Mouse (Mus musculus) olfactory bulb, adult 2 months (tissue): ENCODE measurements at regions not wholly inside any gene's neighbourhood (a gene's known extent, or its start where the extent isn't known, plus 50 kb on each side); places are given as distances from the start of the nearest gene placed in this dataset.

Experiments
- CTCF ChIP-seq: fragments of 200-500 bp; IDR thresholded peaks from 2 replicates; pipeline ENCODE4 v1.5.1; 2012; ENCODE audit warnings: low read depth, mild to moderate bottlenecking, low read length, moderate library complexity; ENCODE audit not compliant: insufficient read depth
- POLR2A ChIP-seq: fragments of 200-500 bp; IDR thresholded peaks from 2 replicates; pipeline ENCODE4 v1.6.1; 2012; ENCODE audit warnings: mild to moderate bottlenecking, low read depth, low read length, moderate library complexity; ENCODE audit not compliant: insufficient read depth

DNA sequence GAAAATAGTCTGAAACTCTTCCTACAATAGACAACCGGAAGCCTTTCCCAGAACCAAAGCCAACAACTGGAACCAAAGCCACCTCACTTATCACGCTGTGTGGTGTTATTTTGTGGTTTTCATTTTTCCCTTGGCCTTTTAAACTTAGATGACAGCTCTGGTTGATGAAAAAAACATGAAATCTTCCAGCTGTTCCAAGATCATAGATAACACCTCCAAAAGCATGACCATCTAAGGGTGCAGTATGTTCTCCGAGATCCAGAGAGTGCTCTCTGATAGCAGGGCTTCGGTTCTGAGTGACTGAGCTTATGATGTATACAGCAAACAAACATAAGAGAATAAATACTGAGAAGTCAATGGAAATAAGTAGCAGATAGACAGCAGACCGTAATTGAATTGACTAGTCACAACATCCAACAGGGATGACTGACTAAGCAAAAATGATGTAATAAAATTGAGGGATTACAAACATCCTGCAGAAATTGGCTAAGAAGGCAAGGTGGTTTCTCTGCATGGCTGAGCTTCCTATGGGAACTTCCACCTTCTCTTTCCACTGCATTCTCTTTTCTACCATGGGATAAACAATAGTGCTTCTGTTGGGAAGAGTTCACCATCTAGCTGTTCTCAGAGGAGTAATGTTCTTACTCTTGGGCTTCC lies 74.8 kb upstream of the Akirin2 start:
- no peak for TF ChIP-seq CTCF
- no peak for TF ChIP-seq POLR2A
